Mouse (Mus musculus) effector memory CD4-positive, alpha-beta T cell, adult 7 months (primary cell): ENCODE results near the gene Klhl30. TPM values are rescaled to one million over a fixed set of nuclear protein-coding genes. Genes with fewer than 3 reads are reported as not detected.

Experiments
- polyA plus RNA-seq: library from polyadenylated mRNA; unstranded; fragments of 100-300 nt; shearing (Covaris generic); gene quantifications from one replicate; pipeline ENCODE4 v1.2.1, GENCODE M21; 2017

The Klhl30 gene
- 0.28 TPM for polyA plus RNA-seq

DNA sequence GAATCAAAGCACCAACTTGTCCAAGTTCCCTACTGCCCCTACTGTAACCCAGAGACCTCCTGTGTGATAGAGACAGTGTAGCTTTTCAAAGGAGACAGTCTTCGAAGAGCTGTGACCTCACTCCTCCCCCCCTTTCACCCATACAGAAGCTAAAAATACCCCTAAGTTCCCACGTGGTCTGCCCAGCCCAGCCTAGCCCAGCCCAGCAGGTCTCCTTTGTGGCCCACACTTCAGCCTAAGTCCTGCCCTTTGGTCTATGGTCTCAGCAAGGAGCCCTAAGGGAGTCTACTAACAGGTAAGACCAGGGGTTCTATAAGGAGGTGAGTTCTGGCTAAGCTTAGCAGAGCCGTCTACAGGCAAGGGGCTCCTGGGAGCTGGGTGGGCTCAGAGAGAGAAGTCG, at the start of gene Klhl30:
Gene Klhl30 (plus strand): TSS at position 176 of the 400 bp plus-strand sequence.

DNA sequence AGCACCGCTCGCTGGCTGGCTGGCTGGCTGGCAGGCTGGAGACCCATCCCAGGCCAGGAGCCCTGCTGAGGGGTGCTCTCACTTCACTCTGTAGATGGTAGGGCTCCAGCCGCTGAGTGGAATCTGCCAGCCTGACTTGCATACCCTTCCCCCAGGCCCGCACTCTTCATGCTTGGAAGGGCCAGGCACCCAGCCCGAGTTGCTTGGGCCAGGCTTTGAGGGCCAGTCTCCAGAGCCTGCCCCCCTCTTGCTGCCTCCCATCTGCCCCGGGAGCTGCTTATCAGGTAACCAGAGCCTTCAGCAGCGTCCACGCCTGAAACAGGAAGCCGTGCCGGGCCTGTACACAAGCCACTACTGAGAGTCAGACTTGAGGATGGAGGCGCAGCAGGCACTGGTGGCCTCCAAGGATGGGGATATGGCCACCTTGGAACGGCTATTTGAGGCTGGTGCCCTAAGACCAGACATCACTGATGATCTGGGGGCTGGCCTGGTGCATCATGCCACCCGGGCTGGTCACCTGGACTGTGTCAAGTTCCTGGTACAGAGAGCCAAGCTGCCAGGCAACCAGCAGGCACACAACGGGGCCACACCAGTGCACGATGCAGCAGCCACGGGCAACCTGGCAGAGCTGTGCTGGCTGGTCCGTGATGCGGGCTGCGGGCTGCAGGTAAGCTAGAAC, 28.9 kb upstream of the Klhl30 start, which contains the start of gene Espnl:
Gene Espnl (plus strand): TSS at position 316 of the 679 bp plus-strand sequence.

DNA sequence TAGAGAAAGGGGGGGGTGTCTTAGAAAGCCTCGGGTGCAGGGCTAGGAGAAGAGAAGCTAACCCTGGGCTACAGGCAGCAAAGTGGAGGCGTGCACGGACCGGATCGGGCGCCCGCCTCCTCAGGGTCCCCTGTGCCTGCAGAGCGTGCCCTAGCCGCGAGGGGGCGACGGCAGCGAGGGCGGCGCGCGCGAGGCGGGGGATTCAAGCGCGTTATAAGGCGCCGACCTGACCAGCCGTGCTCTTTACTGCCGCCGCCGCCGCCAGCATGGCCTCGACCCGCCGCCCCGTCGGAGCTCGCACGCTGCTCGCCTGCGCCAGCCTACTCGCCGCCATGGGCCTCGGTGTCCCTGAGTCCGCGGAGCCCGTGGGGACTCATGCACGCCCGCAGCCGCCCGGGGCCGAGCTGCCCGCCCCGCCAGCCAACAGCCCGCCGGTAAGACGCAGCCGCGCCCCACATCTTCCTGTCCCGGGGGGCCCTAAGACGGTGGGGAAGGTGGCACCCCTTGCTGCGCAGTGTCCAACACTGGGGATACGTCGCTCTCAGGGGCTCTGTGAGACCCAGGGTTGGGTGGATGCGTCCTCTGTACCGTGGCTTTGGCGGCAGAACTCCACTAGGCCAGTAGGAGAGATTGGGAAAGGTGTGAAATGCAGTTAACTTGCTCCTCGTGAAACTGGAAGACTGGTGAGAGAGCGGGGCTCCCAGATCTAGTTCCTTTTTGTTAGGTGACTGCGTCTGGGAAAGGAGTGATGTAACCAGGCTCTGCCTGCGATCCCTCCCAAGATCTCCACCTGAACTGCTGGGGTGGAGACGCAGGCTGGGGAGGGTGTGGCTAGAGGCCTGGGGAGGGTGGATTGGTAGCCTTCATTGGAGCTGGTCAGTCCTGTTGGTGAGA, 15.6 kb downstream of the Klhl30 start, which contains the start of gene Erfe:
Gene Erfe (plus strand): TSS at position 216 of the 894 bp plus-strand sequence.

DNA sequence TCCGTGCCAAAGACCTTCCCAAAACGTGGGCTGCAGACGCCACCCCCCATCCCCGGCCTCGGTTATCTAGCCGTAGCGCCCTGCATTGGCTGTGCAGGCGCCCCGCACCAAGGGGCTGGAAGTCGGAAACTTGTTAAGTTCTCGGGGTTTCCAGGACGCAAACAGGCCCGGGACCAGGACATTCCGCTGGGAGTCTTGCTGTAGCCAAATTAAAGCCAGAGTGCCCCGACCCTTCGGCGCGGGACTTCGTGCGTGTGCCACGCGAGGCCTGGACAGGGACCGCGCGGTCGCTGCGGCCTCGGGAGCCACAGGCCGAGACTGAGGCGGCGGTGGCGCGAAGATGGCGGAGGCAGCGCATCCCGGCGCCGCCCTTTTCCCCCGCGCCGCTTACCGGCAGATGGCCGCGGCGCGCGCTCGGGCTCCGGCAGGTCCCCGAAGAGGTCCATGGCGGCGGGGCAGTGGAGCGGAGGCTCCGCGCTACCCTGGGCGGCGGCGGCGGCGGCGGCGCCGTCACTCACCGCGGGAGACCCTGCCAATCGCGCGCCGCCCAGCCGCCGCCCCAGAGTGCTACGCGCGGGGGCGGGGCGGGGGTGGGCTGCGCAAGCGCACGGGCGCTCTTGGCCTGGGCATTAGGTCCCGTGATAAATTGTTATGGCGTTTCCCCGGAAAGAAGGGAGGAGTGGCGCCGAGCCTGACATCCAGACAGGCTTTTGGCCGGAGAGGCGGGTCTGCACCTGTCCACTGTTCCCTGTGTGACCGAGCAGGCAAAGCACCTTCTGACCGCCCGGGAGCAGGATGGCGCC, 47.6 kb downstream of the Klhl30 start, which contains the start of gene Ilkap:
Gene Ilkap (minus strand): TSS at position 556 of the 803 bp plus-strand sequence.

Other genes with a start within 250 kb of the Klhl30 start
- gene Rbm44, start 205.9 kb upstream of the Klhl30 start, polyA plus RNA-seq = 0.21 TPM
- gene Ramp1, start 171.2 kb upstream of the Klhl30 start, polyA plus RNA-seq = 1.2 TPM
- gene Ube2f, start 100.7 kb upstream of the Klhl30 start, polyA plus RNA-seq = 50.3 TPM
- 16.6 TPM for gene Scly, start 52.7 kb upstream of the Klhl30 start, polyA plus RNA-seq
- 0.23 TPM for gene Espnl, start 28.9 kb upstream of the Klhl30 start, polyA plus RNA-seq
- gene Erfe, start 15.4 kb downstream of the Klhl30 start, polyA plus RNA-seq = not detected
- gene Ilkap, start 47.8 kb downstream of the Klhl30 start, polyA plus RNA-seq = 101 TPM
- 17.5 TPM for gene Hes6, start 63.0 kb downstream of the Klhl30 start, polyA plus RNA-seq
- 7.2 TPM for gene Per2, start 108.3 kb downstream of the Klhl30 start, polyA plus RNA-seq
- 4.6 TPM for gene Traf3ip1, start 143.6 kb downstream of the Klhl30 start, polyA plus RNA-seq
- 6.2 TPM for gene Asb1, start 189.5 kb downstream of the Klhl30 start, polyA plus RNA-seq